Mouse (Mus musculus) ES-E14 (cell line): ENCODE data around the gene Cracr2b.

Source experiments
- HCFC1 ChIP-seq: IDR thresholded peaks from 2 replicates; pipeline ENCODE4 v1.6.1; 2012; ENCODE audit warnings: low read length, inconsistent platforms, borderline replicate concordance; ENCODE audit not compliant: insufficient read depth
- MAFK ChIP-seq: IDR thresholded peaks from 2 replicates; pipeline ENCODE4 v1.6.1; 2014; ENCODE audit warnings: mild to moderate bottlenecking, low read depth, low read length, inconsistent platforms; ENCODE audit not compliant: insufficient read depth

- TF ChIP-seq MAFK (no peak), HCFC1 (no peak)
Measured at GRCm38 (mm10) chr7:141493729-141494128, 32.8 kb downstream of the Cracr2b start.
